Mouse (Mus musculus) lung, adult 2 months (tissue): ENCODE results near the gene Hist1h3b. TPM values are rescaled to one million over a fixed set of nuclear protein-coding genes. Genes with fewer than 3 reads are reported as not detected.
"Not testable (repeated sequence)": the region's sequence is repeated elsewhere in the genome, so short reads cannot be mapped to it uniquely, and the experiment has no call there.

Experiments used
- DNase-seq: peaks from one replicate; pipeline ENCODE4 v3.0.0; 2022
- H3K4me1 ChIP-seq: fragments of 200-500 bp; 2 replicates; pipeline ENCODE4 v1.6.1; 2011; ENCODE audit warnings: low read length; ENCODE audit not compliant: control insufficient read depth, insufficient read depth
- H3K4me3 ChIP-seq: fragments of 200-500 bp; replicated peaks from 2 replicates; pipeline ENCODE3; 2011; ENCODE audit warnings: low read depth, mild to moderate bottlenecking, control low read depth, low read length; ENCODE audit errors: extremely low read depth
- CTCF ChIP-seq: fragments of 200-500 bp; IDR thresholded peaks from 2 replicates; pipeline ENCODE4 v1.5.1; 2011; ENCODE audit warnings: mild to moderate bottlenecking, low read length, control low read depth; ENCODE audit not compliant: insufficient read depth
- POLR2A ChIP-seq: fragments of 200-500 bp; IDR thresholded peaks from 2 replicates; pipeline ENCODE4 v1.6.1; 2011; ENCODE audit warnings: low read depth, mild to moderate bottlenecking, control low read depth, low read length, borderline replicate concordance; ENCODE audit errors: extremely low read depth
- WGBS: fragments of 180-500 bp; shearing (Covaris S2); methylation state at CpG from one replicate; pipeline ENCODE4 v1.1.7; 2018; 5-methylcytosine and 5-hydroxymethylcytosine counted together
- polyA plus RNA-seq: library from polyadenylated mRNA; depleted of rRNA; stranded (reverse); fragments of >200 nt; gene quantifications from 2 replicates; pipeline ENCODE4 v1.2.3, GENCODE M21; 2012

Gene Hist1h3b
- polyA plus RNA-seq, 1 experiment: 3.8 TPM

- H3K4me3 ChIP-seq: peak within 1 kb of the TSS; percentile 77
- 2% methylated on average over 25 of the region's 28 CpGs for WGBS
- DNase-seq: peak; percentile 76
- H3K4me1 ChIP-seq: peaks cover 7% of the 10 kb centered on the region
- TF ChIP-seq POLR2A: no peak
- no peak for TF ChIP-seq CTCF
Observed at GRCm38 (mm10) chr13:23745381-23746161, 6.5 kb upstream of the Hist1h3b start, which contains the start of gene Hist1h3c. Hist1h3c (minus strand) TSS chr13:23745602.

- not testable (repeated sequence) for H3K4me1 ChIP-seq
- DNase-seq: peak; percentile 77
- peak within 1 kb of the TSS; percentile 77 for H3K4me3 ChIP-seq
- under 1% methylated on average over 43 of the region's 58 CpGs for WGBS
- peak; percentile 61; the same call in 1 of the 2 replicates for TF ChIP-seq POLR2A
Observed at GRCm38 (mm10) chr13:23746201-23747080, 5.6 kb upstream of the Hist1h3b start, which contains the start of gene Hist1h2bb. Hist1h2bb (plus strand) TSS chr13:23746734.

DNA sequence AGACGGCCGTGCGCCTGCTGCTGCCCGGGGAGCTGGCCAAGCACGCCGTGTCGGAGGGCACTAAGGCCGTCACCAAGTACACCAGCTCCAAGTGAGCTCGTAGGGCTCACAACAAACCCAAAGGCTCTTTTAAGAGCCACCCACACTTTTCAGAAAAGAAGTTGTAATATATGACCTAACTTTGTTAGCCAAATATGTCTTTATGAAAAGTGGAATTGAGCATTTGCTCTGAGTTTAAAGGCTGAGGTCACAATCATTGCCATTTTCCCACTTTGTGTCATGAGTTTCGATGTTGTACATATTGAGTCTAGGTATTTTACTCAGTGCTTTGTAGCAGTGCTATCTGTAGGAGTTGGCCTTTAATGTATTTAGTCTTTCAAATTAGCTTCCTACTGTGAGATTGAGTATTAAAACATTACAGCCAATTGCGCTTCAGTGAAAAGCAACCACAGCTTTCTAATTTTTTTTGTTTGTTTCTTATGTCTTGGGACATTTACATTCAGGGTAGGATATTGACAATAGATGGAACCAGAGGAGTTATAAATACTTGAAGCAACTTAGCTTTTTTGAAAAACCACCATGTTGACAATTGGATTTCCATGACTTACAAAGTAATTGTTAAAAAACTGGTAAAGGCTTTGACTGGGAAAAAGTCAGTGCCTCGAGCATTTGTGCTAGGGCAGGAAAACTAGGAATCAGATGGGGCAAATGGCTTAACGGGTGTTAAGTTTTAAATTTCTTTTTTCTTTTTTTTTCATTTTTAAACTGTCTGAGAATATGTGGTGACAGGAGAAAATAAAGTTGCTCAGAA lies 4.8 kb upstream of the Hist1h3b start:
- H3K4me3 ChIP-seq: no peak overlapping the region
- peaks cover 3% of the 10 kb centered on the region; the same call in 1 of the 2 replicates for H3K4me1 ChIP-seq
- 7% methylated on average over 13 of the region's 13 CpGs for WGBS
- TF ChIP-seq CTCF (no peak), POLR2A (no peak)
- no peak for DNase-seq

DNA sequence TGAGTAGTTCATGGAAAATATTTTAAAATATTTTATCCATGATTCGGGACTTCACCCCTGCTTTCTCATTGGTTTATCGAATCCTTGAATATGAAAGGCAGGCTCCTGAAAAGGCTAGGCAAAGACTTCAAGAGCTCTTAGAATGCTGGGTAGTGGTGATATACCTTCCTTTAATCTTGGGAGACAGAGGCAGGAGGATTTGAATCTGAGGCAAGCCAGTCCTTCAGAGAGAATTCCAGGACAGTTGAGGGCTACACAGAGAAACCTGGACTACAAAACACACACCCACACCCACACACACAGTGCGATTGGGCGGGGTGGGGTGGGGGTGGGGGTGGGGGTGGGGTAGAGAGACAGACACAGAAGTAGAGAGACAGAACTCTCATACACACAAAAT lies 4.2 kb upstream of the Hist1h3b start:
- DNase-seq: no peak
- TF ChIP-seq CTCF (no peak), POLR2A (no peak)
- H3K4me3 ChIP-seq: no peak overlapping the region
- peaks cover 3% of the 10 kb centered on the region; the same call in 1 of the 2 replicates for H3K4me1 ChIP-seq
- 12% methylated on average over 4 of the region's 4 CpGs for WGBS

GRCm38 (mm10) chr13:23749563-23750121 lies 2.4 kb upstream of the Hist1h3b start:
- no peak for DNase-seq
- WGBS: 82% methylated on average over 5 of the region's 5 CpGs
- peaks cover 3% of the 10 kb centered on the region; the same call in 1 of the 2 replicates for H3K4me1 ChIP-seq
- H3K4me3 ChIP-seq: no peak overlapping the region
- TF ChIP-seq CTCF (no peak), POLR2A (no peak)

- under 1% methylated on average over 34 of the region's 47 CpGs for WGBS
- not testable (repeated sequence) for H3K4me1 ChIP-seq
- peak; percentile 55 for DNase-seq
- H3K4me3 ChIP-seq: peak within 1 kb of the TSS; percentile 62
- peak; percentile 33; the same call in 1 of the 2 replicates for TF ChIP-seq POLR2A
Observed at GRCm38 (mm10) chr13:23750839-23751477, 1.1 kb upstream of the Hist1h3b start, which contains the start of gene Hist1h2ab. Hist1h2ab (plus strand) TSS chr13:23751126.

GRCm38 (mm10) chr13:23751478-23751956 lies 550 bp upstream of the Hist1h3b start:
- Histone ChIP-seq H3K4me3 (peak overlapping the region; percentile 16), H3K4me1 (peaks cover 3% of the 10 kb centered on the region; the same call in 1 of the 2 replicates)
- no peak for TF ChIP-seq CTCF
- no peak for TF ChIP-seq POLR2A
- 2% methylated on average over 11 of the region's 11 CpGs for WGBS
- DNase-seq: no peak

- Histone ChIP-seq H3K4me3 (no peak overlapping the region), H3K4me1 (no peaks in the 10 kb centered on the region; the same call in none of the 2 replicates)
- TF ChIP-seq POLR2A (no peak), CTCF (no peak)
- no peak for DNase-seq
- WGBS: 15% methylated on average over 6 of the region's 6 CpGs
Observed at GRCm38 (mm10) chr13:23752742-23753172, 690 bp downstream of the Hist1h3b start.
